Comparison of ENCODE assay signal across 14 mouse cellular contexts in the genomic region with DNA sequence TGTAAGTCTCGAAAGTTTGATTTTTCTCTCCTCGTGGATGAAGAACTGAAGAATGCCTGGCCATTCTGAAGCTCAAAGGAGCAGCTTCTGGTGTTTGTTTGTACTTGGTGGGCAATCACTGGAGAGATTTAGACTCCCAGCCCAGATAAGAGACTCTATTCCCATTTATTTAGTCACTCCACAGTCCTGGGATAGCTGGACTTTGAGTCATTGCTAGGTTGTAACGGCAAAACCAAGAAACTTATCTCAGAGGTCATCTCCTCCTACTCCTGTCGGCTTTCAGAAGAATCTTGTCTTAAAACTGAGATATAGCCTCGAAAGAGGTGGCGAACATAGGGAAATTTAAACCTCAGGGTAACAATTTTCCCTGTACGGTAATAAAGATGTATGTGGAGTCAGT. TPM values are rescaled to one million over a fixed set of nuclear protein-coding genes. Genes with fewer than 3 reads are reported as not detected.
A peak's percentile ranks its signal among the peaks of the same experiment; 100 is the strongest.
DNase-seq lines count a peak whose midpoint lies in the region; ATAC-seq and TF ChIP-seq lines count a peak whose summit lies in the region.
"Had no signal": no experiment of that assay in that cellular context is flagged by ENCODE, and none has a peak within 500 bp of the region (broad histone marks: within the 10 kb centered on the region; RNA-seq: fewer than 3 reads in every experiment).

No protein-coding gene starts in this region.

- peaks cover 29% of the 10 kb centered on the region for H3K4me1 ChIP-seq in embryonic facial prominence, embryonic 13.5 days
- H3K4me1 ChIP-seq in intestine, embryonic 16.5 days (ENCODE audit: control insufficient read depth, insufficient read depth, low read length) = peaks cover 8% of the 10 kb centered on the region
- H3K4me1 ChIP-seq: liver, embryonic 13.5 days had no signal

- peak overlapping the region; percentile 72; the same call in 1 of the 2 replicates for H3K27ac ChIP-seq in layer of hippocampus, adult 2 months
- H3K27ac ChIP-seq in embryonic facial prominence, embryonic 13.5 days = no peak overlapping the region
- no peak overlapping the region for H3K27ac ChIP-seq in intestine, embryonic 16.5 days (ENCODE audit: low read length)
- H3K27ac ChIP-seq: forebrain, embryonic 12.5 days; left cerebral cortex, adult 2 months; liver, embryonic 13.5 days had no signal

- peaks cover 6% of the 10 kb centered on the region; the same call in 1 of the 2 replicates for H3K36me3 ChIP-seq in embryonic facial prominence, embryonic 13.5 days
- H3K36me3 ChIP-seq in intestine, embryonic 16.5 days (ENCODE audit: control insufficient read depth, insufficient read depth, low read length) = no peaks in the 10 kb centered on the region
- H3K36me3 ChIP-seq: liver, embryonic 13.5 days had no signal

- DNase-seq in layer of hippocampus, adult 2 months (ENCODE audit: low spot score in 2 of 2) = no peak
- DNase-seq in layer of hippocampus, adult 11-12 months (ENCODE audit: low spot score) = no peak
- DNase-seq in yolk sac, embryonic 10.5 days (ENCODE audit: low spot score) = peak; percentile 66
- DNase-seq in left cerebral cortex, postnatal 36 days (ENCODE audit: low spot score in 2 of 2) = no peak
- DNase-seq in ovary, postnatal 14 days (ENCODE audit: low spot score) = no peak
- DNase-seq: adrenal gland, postnatal 36 days; cerebellum, adult 9-11 months; liver, embryonic 13.5 days had no signal

- WGBS in embryonic facial prominence, embryonic 13.5 days = 34% methylated on average over 7 of the region's 7 CpGs
- WGBS in intestine, embryonic 16.5 days = 30% methylated on average over 7 of the region's 7 CpGs

- peak overlapping the region; percentile 52 for H3K4me2 ChIP-seq in embryonic facial prominence, embryonic 13.5 days
- H3K4me2 ChIP-seq in intestine, embryonic 16.5 days (ENCODE audit: low read depth, low read length) = peak overlapping the region; percentile 49
- H3K4me2 ChIP-seq: forebrain, embryonic 12.5 days; liver, embryonic 13.5 days had no signal

- ATAC-seq in embryonic facial prominence, embryonic 13.5 days (ENCODE audit: insufficient number of reproducible peaks, insufficient read depth, low FRiP score, low TSS enrichment, low read depth) = no peak
- ATAC-seq in intestine, embryonic 16.5 days = peak; percentile 75
- ATAC-seq: inflammation-experienced regulatory T-cells, adult 6 months had no signal

- H3K9me3 ChIP-seq in embryonic facial prominence, embryonic 13.5 days = no peaks in the 10 kb centered on the region
- no peaks in the 10 kb centered on the region for H3K9me3 ChIP-seq in intestine, embryonic 16.5 days (ENCODE audit: control insufficient read depth, low read length)
- H3K9me3 ChIP-seq: forebrain, embryonic 12.5 days; liver, embryonic 13.5 days had no signal

- peaks cover 17% of the 10 kb centered on the region; the same call in 1 of the 2 replicates for H3K27me3 ChIP-seq in embryonic facial prominence, embryonic 13.5 days
- H3K27me3 ChIP-seq in intestine, embryonic 16.5 days (replicated peaks; ENCODE audit: control insufficient read depth, insufficient read depth, low read length) = no peaks in the 10 kb centered on the region
- H3K27me3 ChIP-seq: CH12.LX; forebrain, embryonic 12.5 days had no signal

- no peak for TF ChIP-seq CTCF in layer of hippocampus, adult 2 months (conservative IDR thresholded peaks at IDR 0.05)

- no peak overlapping the region for H3K4me3 ChIP-seq in layer of hippocampus, adult 2 months
- peak overlapping the region; percentile 19; the same call in 1 of the 2 replicates for H3K4me3 ChIP-seq in embryonic facial prominence, embryonic 13.5 days
- peak overlapping the region; percentile 23 for H3K4me3 ChIP-seq in intestine, embryonic 16.5 days (ENCODE audit: low read length)
- H3K4me3 ChIP-seq: forebrain, embryonic 12.5 days; left cerebral cortex, adult 2 months; liver, embryonic 13.5 days had no signal

- intact Hi-C loops in left cerebral cortex, postnatal 36 days (cut with DNase I) = no loop called here

- 0 out of 2 replicates have a peak overlapping the region, but pooled peaks have one; percentile 44 for H3K9ac ChIP-seq in embryonic facial prominence, embryonic 13.5 days
- H3K9ac ChIP-seq in intestine, embryonic 16.5 days (ENCODE audit: low read depth, low read length) = no peak overlapping the region
- H3K9ac ChIP-seq: forebrain, embryonic 12.5 days; liver, embryonic 13.5 days had no signal

RNA-seq across cellular contexts. Expression of a gene that starts 15.3 kb away (rescaled TPM):
- total RNA-seq in layer of hippocampus, adult 2 months (2021) = 100 to 1,000 TPM; 237 to 250 TPM
- 53.0 and 57.8 TPM in 2 replicates for polyA plus RNA-seq in embryonic facial prominence, embryonic 13.5 days (2015; fragmentation: Nextera tagmentation; extraction: Ambion mirVana)
- 37.3 and 43.0 TPM in 2 replicates for polyA plus RNA-seq in intestine, embryonic 16.5 days (2015; fragmentation: Nextera tagmentation; extraction: Ambion mirVana)
- 100 to 1,000 TPM; 209 to 233 TPM for total RNA-seq in left cerebral cortex, postnatal 36 days (2021)
- total RNA-seq: CH12.LX had no signal
